ENCODE assay signal across 21 mouse cellular contexts in genomic region chr4:150353376-150353900, GRCm38 (mm10).
DNase-seq lines count a peak whose midpoint lies in the region; ATAC-seq and TF ChIP-seq lines count a peak whose summit lies in the region.
"Had no signal": no experiment of that assay in that cellular context is flagged by ENCODE, and none has a peak within 500 bp of the region (broad histone marks: within the 10 kb centered on the region; RNA-seq: fewer than 3 reads in every experiment).

No protein-coding gene starts in this region.

- no peaks in the 10 kb centered on the region for H3K36me3 ChIP-seq in C2C12 (ENCODE audit: control insufficient read depth, insufficient read depth)
- no peaks in the 10 kb centered on the region for H3K36me3 ChIP-seq in hindbrain, embryonic 14.5 days (replicated peaks; ENCODE audit: control insufficient read depth, insufficient read depth)
- H3K36me3 ChIP-seq: embryonic facial prominence, embryonic 12.5 days; forebrain, embryonic 15.5 days had no signal

- peaks cover 50% of the 10 kb centered on the region for H3K79me3 ChIP-seq in C2C12 (ENCODE audit: low read depth)

- ATAC-seq in hindbrain, embryonic 14.5 days (ENCODE audit: low FRiP score): no peak
- ATAC-seq: forebrain, embryonic 13.5 days; forebrain, embryonic 15.5 days; forebrain, postnatal 0 days; Patski had no signal

- H3K27ac ChIP-seq in hindbrain, embryonic 14.5 days: no peak overlapping the region
- H3K27ac ChIP-seq: embryonic facial prominence, embryonic 10.5 days; embryonic facial prominence, embryonic 12.5 days; forebrain, embryonic 13.5 days; forebrain, embryonic 15.5 days had no signal

- H3ac ChIP-seq in C2C12 (ENCODE audit: control insufficient read depth, insufficient read length, low read depth): no peak overlapping the region

- H3K4me1 ChIP-seq in hindbrain, embryonic 14.5 days (replicated peaks; ENCODE audit: control insufficient read depth, insufficient read depth, low read length): peaks cover 8% of the 10 kb centered on the region; the same call in 1 of the 2 replicates
- H3K4me1 ChIP-seq: embryonic facial prominence, embryonic 12.5 days had no signal

- H3K9ac ChIP-seq in hindbrain, embryonic 14.5 days: no peak overlapping the region
- H3K9ac ChIP-seq: embryonic facial prominence, embryonic 12.5 days; forebrain, embryonic 13.5 days; forebrain, embryonic 15.5 days; forebrain, postnatal 0 days had no signal

- H3K79me2 ChIP-seq in C2C12 (ENCODE audit: control insufficient read depth, insufficient read depth): peaks cover 88% of the 10 kb centered on the region

- intact Hi-C loops in heart, postnatal 25 days (cut with DNase I): no loop called here

- H3K4me2 ChIP-seq in hindbrain, embryonic 14.5 days (replicated peaks): no peak overlapping the region
- H3K4me2 ChIP-seq: embryonic facial prominence, embryonic 12.5 days; forebrain, embryonic 13.5 days; forebrain, embryonic 15.5 days had no signal

- H3K9me3 ChIP-seq in hindbrain, embryonic 14.5 days (ENCODE audit: control insufficient read depth, low read length): no peaks in the 10 kb centered on the region
- H3K9me3 ChIP-seq: embryonic facial prominence, embryonic 10.5 days; embryonic facial prominence, embryonic 12.5 days; forebrain, embryonic 13.5 days; forebrain, embryonic 15.5 days had no signal

- no peak overlapping the region for H3K4me3 ChIP-seq in C2C12 (ENCODE audit: insufficient read depth, poor library complexity, severe bottlenecking)
- H3K4me3 ChIP-seq in hindbrain, embryonic 14.5 days (replicated peaks; ENCODE audit: low read length): no peak overlapping the region
- H3K4me3 ChIP-seq: embryonic facial prominence, embryonic 10.5 days; embryonic facial prominence, embryonic 12.5 days; forebrain, embryonic 13.5 days; forebrain, embryonic 15.5 days had no signal

- 84% methylated on average over 7 of the region's 7 CpGs for WGBS in hindbrain, embryonic 14.5 days

- no peak for TF ChIP-seq CTCF in C2C12 (IDR thresholded peaks at IDR 0.05; ENCODE audit: control insufficient read depth, insufficient read depth, insufficient read length)

- no peaks in the 10 kb centered on the region for H3K27me3 ChIP-seq in C2C12 (ENCODE audit: control insufficient read depth, insufficient read depth, insufficient read length)
- H3K27me3 ChIP-seq in hindbrain, embryonic 14.5 days (ENCODE audit: control insufficient read depth, insufficient read depth, low read length): no peaks in the 10 kb centered on the region
- H3K27me3 ChIP-seq: embryonic facial prominence, embryonic 12.5 days; forebrain, embryonic 13.5 days; forebrain, embryonic 15.5 days; Patski had no signal

- DNase-seq in heart, adult 11 months: peak; percentile 6
- no peak for DNase-seq in heart, postnatal 25 days (ENCODE audit: low spot score)
- peak; percentile 32 for DNase-seq in brain, adult 2 months (ENCODE audit: low read depth, low spot score)
- no peak for DNase-seq in hindbrain, embryonic 14.5 days (ENCODE audit: low spot score)
- DNase-seq in kidney, postnatal 14 days: no peak
- DNase-seq: adrenal gland, adult 2 months; adrenal gland, postnatal 10 days; adrenal gland, postnatal 25 days; B cell, adult 2 months; cerebellum, adult 11-12 months; cerebellum, adult 2 months; cerebellum, adult 9-10 months; cerebellum, postnatal 10 days; cerebellum, postnatal 25 days; forebrain, postnatal 0 days had no signal

TF ChIP-seq in C2C12, 6 proteins besides CTCF, POLR2A, EP300 and RAD21:
- TF ChIP-seq USF1 (IDR thresholded peaks at IDR 0.05; ENCODE audit: low read depth) (no peak), FOSL1 (IDR thresholded peaks at IDR 0.05; ENCODE audit: insufficient read depth, low read length, poor library complexity, severe bottlenecking) (peak; percentile 27), MAX (IDR thresholded peaks at IDR 0.05) (no peak), CEBPB (IDR thresholded peaks at IDR 0.05; ENCODE audit: low read depth) (peak; percentile 86), MYOD1 (IDR thresholded peaks at IDR 0.05; ENCODE audit: control insufficient read depth, insufficient read length, low read depth) (peak; percentile 61)

Comparison
In these comparisons a context has a peak if more than half of its experiments do, and no peak if none do; other contexts are left out.
1. DNase-seq: peak in heart, adult 11 months (single experiment) and brain, adult 2 months (single experiment); none in heart, postnatal 25 days (single experiment), hindbrain, embryonic 14.5 days (single experiment) and kidney, postnatal 14 days (single experiment).